Mouse (Mus musculus) heart, postnatal 4 days (tissue): ENCODE results near the gene Polr2l. TPM values are rescaled to one million over a fixed set of nuclear protein-coding genes. Genes with fewer than 3 reads are reported as not detected.

Source experiments
- DNase-seq: peaks from one replicate; pipeline ENCODE4 v3.0.0; 2021
- total RNA-seq, 2 experiments: library from RNA; stranded (reverse); gene quantifications; 2 replicates each; pipeline ENCODE4 v1.2.3; 2021

The Polr2l gene
- total RNA-seq, 2 experiments from 2014 or later = 49.6 to 52.4 TPM

- no peak for DNase-seq
Observed at GRCm38 (mm10) chr7:141431434-141432185, 43.3 kb downstream of the Polr2l start.

- no peak for DNase-seq
Observed at GRCm38 (mm10) chr7:141430585-141431240, 44.2 kb downstream of the Polr2l start.

- peak; percentile 33 for DNase-seq
Observed at GRCm38 (mm10) chr7:141429840-141430584, 44.9 kb downstream of the Polr2l start.

GRCm38 (mm10) chr7:141429310-141429709 lies 45.6 kb downstream of the Polr2l start, which contains the start of gene Cend1:
Cend1 (minus strand) TSS chr7:141429491.
- DNase-seq = peak; percentile 50

- no peak for DNase-seq
Observed at GRCm38 (mm10) chr7:141428701-141429100, 46.2 kb downstream of the Polr2l start.

- DNase-seq = no peak
Observed at GRCm38 (mm10) chr7:141426948-141427730, 47.8 kb downstream of the Polr2l start.

- no peak for DNase-seq
Observed at GRCm38 (mm10) chr7:141423811-141424210, 51.1 kb downstream of the Polr2l start.

Other genes with a start within 250 kb of the Polr2l start
- gene Phrf1, start 246.3 kb downstream of the Polr2l start, total RNA-seq = 10 to 100 TPM; 44.3 to 52.2 TPM
- gene Irf7, start 208.7 kb downstream of the Polr2l start, total RNA-seq = 1 to 10 TPM; 1.3 to 1.4 TPM
- gene Cdhr5, start 198.3 kb downstream of the Polr2l start, total RNA-seq = not detected
- not detected for gene Sct, start 196.0 kb downstream of the Polr2l start, total RNA-seq
- gene Drd4, start 183.1 kb downstream of the Polr2l start, total RNA-seq = not detected
- 10 to 100 TPM; 27.8 to 30.6 TPM for gene Deaf1, start 147.4 kb downstream of the Polr2l start, total RNA-seq
- gene Tmem80, start 147.4 kb downstream of the Polr2l start, total RNA-seq = 10 to 100 TPM; 15.9 to 16.3 TPM
- gene Eps8l2, start 136.3 kb downstream of the Polr2l start, total RNA-seq = 1 to 10 TPM; 1.9 TPM
- gene Taldo1, start 82.9 kb downstream of the Polr2l start, total RNA-seq = 100 to 1,000 TPM; 126 to 134 TPM
- gene Gatd1, start 61.0 kb downstream of the Polr2l start, total RNA-seq = 10 to 100 TPM; 12.5 to 12.9 TPM
- gene Cend1, start 45.6 kb downstream of the Polr2l start, total RNA-seq = 1 to 10 TPM; 1.5 to 1.6 TPM
- gene Slc25a22, start 37.2 kb downstream of the Polr2l start, total RNA-seq = 10 to 100 TPM; 30.5 to 32.3 TPM
- gene Pidd1, start 31.1 kb downstream of the Polr2l start, total RNA-seq = 1 to 10 TPM; 5.9 to 6.4 TPM
- gene Rplp2, start 27.8 kb downstream of the Polr2l start, total RNA-seq = 1,000 to 10,000 TPM; 1,146 to 1,184 TPM
- 100 to 1,000 TPM; 118 to 127 TPM for gene Pnpla2, start 19.9 kb downstream of the Polr2l start, total RNA-seq
- gene Cracr2b, start 14.0 kb downstream of the Polr2l start, total RNA-seq = 10 to 100 TPM; 17.6 to 20.1 TPM
- gene Cd151, start 7.7 kb downstream of the Polr2l start, total RNA-seq = 100 to 1,000 TPM; 229 to 230 TPM
- gene Tspan4, start 108 bp upstream of the Polr2l start, total RNA-seq = 10 to 100 TPM; 37.2 to 38.0 TPM
- 10 to 100 TPM; 36.5 to 36.6 TPM for gene Chid1, start 64.7 kb upstream of the Polr2l start, total RNA-seq
- gene Ap2a2, start 87.0 kb upstream of the Polr2l start, total RNA-seq = 10 to 100 TPM; 61.1 to 61.4 TPM
- gene Muc6, start 180.2 kb upstream of the Polr2l start, total RNA-seq = not detected
- gene Muc2, start 215.2 kb upstream of the Polr2l start, total RNA-seq = under 1 TPM in 1 of 2 experiments, not detected in 1; 0.74 TPM